Mouse (Mus musculus): ENCODE measurements at regions not wholly inside any gene's neighbourhood (a gene's known extent, or its start where the extent isn't known, plus 50 kb on each side); places are given as distances from the start of the nearest gene placed in this dataset.

GRCm38 (mm10) chr1:169374686-169375085 is 156.6 kb downstream of the Nuf2 start:
- TF ChIP-seq CTCF (IDR thresholded peaks at IDR 0.05; ENCODE audit: low read depth, low read length) (no peak), POLR2A (IDR thresholded peaks at IDR 0.05; ENCODE audit: borderline replicate concordance, low read depth, low read length) (no peak)
